Mouse (Mus musculus): Measurements from ENCODE around the gene Id1.

- no peak for TF ChIP-seq CTCF (IDR thresholded peaks at IDR 0.05; ENCODE audit: low read depth)
- no peak for TF ChIP-seq EP300 (optimal IDR thresholded peaks at IDR 0.05)
These were observed 49.6 kb downstream of the Id1 start for GRCm38 (mm10) chr2:152785446-152786350.
